Mouse (Mus musculus): Measurements from ENCODE around the gene Msmo1. TPM values are rescaled to one million over a fixed set of nuclear protein-coding genes. Genes with fewer than 3 reads are reported as not detected.
A peak's percentile ranks its signal among the peaks of the same experiment; 100 is the strongest.

Gene Msmo1
- total and polyA plus RNA-seq, 2 experiments from 2014 or later = 33.3 to 41.2 TPM

GRCm38 (mm10) chr8:64691591-64692401 is 41.8 kb downstream of the Msmo1 start:
- DNase-seq (ENCODE audit: low spot score) = no peak
- WGBS = 17% methylated on average over 16 of the region's 16 CpGs
- ATAC-seq (ENCODE audit: insufficient read depth, low read depth) = no peak
- peak overlapping the region; percentile 76 for H3K9ac ChIP-seq (replicated peaks; ENCODE audit: low read depth, low read length)
- no peaks in the 10 kb centered on the region for H3K36me3 ChIP-seq (replicated peaks; ENCODE audit: control insufficient read depth, insufficient read depth, low read length)
- H3K27me3 ChIP-seq (ENCODE audit: control insufficient read depth, insufficient read depth, low read length) = no peaks in the 10 kb centered on the region
- H3K9me3 ChIP-seq (replicated peaks; ENCODE audit: control insufficient read depth, low read length) = no peaks in the 10 kb centered on the region
- H3K4me3 ChIP-seq (ENCODE audit: low read depth, low read length) = peak overlapping the region; percentile 72
- H3K27ac ChIP-seq (ENCODE audit: low read depth) = peak overlapping the region; percentile 83; the same call in 1 of the 2 replicates
- peaks cover 7% of the 10 kb centered on the region; the same call in 1 of the 2 replicates for H3K4me1 ChIP-seq (ENCODE audit: control insufficient read depth, insufficient read depth)
- TF ChIP-seq EP300 (IDR thresholded peaks at IDR 0.05; ENCODE audit: low read depth) (no peak), CTCF (IDR thresholded peaks at IDR 0.05; ENCODE audit: low read depth) (no peak)
- H3K4me2 ChIP-seq (ENCODE audit: low read depth, low read length) = peak overlapping the region; percentile 93

- Histone ChIP-seq H3K36me3 (replicated peaks; ENCODE audit: control insufficient read depth, insufficient read depth, low read length) (no peaks in the 10 kb centered on the region), H3K4me2 (ENCODE audit: low read depth, low read length) (no peak overlapping the region; the same call in 1 of the 2 replicates), H3K9ac (replicated peaks; ENCODE audit: low read depth, low read length) (no peak overlapping the region), H3K27me3 (ENCODE audit: control insufficient read depth, insufficient read depth, low read length) (no peaks in the 10 kb centered on the region), H3K9me3 (replicated peaks; ENCODE audit: control insufficient read depth, low read length) (no peaks in the 10 kb centered on the region), H3K4me3 (ENCODE audit: low read depth, low read length) (peak overlapping the region; percentile 72; the same call in 1 of the 2 replicates), H3K27ac (ENCODE audit: low read depth) (no peak overlapping the region), H3K4me1 (ENCODE audit: control insufficient read depth, insufficient read depth) (peaks cover 7% of the 10 kb centered on the region; the same call in 1 of the 2 replicates)
- WGBS = 73% methylated on average over 6 of the region's 6 CpGs
- no peak for TF ChIP-seq EP300 (IDR thresholded peaks at IDR 0.05; ENCODE audit: low read depth)
- TF ChIP-seq CTCF (IDR thresholded peaks at IDR 0.05; ENCODE audit: low read depth) = no peak
- no peak for ATAC-seq (ENCODE audit: insufficient read depth, low read depth)
- no peak for DNase-seq (ENCODE audit: low spot score)
Observed at GRCm38 (mm10) chr8:64690845-64691244, 42.7 kb downstream of the Msmo1 start.

- WGBS = 75% methylated on average over 6 of the region's 6 CpGs
- no peaks in the 10 kb centered on the region for H3K36me3 ChIP-seq (replicated peaks; ENCODE audit: control insufficient read depth, insufficient read depth, low read length)
- no peak for DNase-seq (ENCODE audit: low spot score)
- H3K4me1 ChIP-seq (ENCODE audit: control insufficient read depth, insufficient read depth) = peaks cover 10% of the 10 kb centered on the region; the same call in 1 of the 2 replicates
- H3K9ac ChIP-seq (replicated peaks; ENCODE audit: low read depth, low read length) = no peak overlapping the region
- ATAC-seq (ENCODE audit: insufficient read depth, low read depth) = no peak
- no peak overlapping the region for H3K27ac ChIP-seq (ENCODE audit: low read depth)
- H3K9me3 ChIP-seq (replicated peaks; ENCODE audit: control insufficient read depth, low read length) = no peaks in the 10 kb centered on the region
- TF ChIP-seq CTCF (IDR thresholded peaks at IDR 0.05; ENCODE audit: low read depth) = no peak
- TF ChIP-seq EP300 (IDR thresholded peaks at IDR 0.05; ENCODE audit: low read depth) = no peak
- H3K4me2 ChIP-seq (ENCODE audit: low read depth, low read length) = no peak overlapping the region
- no peak overlapping the region for H3K4me3 ChIP-seq (ENCODE audit: low read depth, low read length)
- no peaks in the 10 kb centered on the region for H3K27me3 ChIP-seq (ENCODE audit: control insufficient read depth, insufficient read depth, low read length)
Observed at GRCm38 (mm10) chr8:64690306-64690705, 43.3 kb downstream of the Msmo1 start.

GRCm38 (mm10) chr8:64688741-64689140 is 44.9 kb downstream of the Msmo1 start:
- H3K27ac ChIP-seq (ENCODE audit: low read depth) = no peak overlapping the region; the same call in 1 of the 2 replicates
- ATAC-seq (ENCODE audit: insufficient read depth, low read depth) = no peak
- H3K9me3 ChIP-seq (replicated peaks; ENCODE audit: control insufficient read depth, low read length) = no peaks in the 10 kb centered on the region
- H3K4me2 ChIP-seq (ENCODE audit: low read depth, low read length) = no peak overlapping the region
- H3K4me3 ChIP-seq (ENCODE audit: low read depth, low read length) = no peak overlapping the region
- H3K4me1 ChIP-seq (ENCODE audit: control insufficient read depth, insufficient read depth) = peaks cover 10% of the 10 kb centered on the region; the same call in 1 of the 2 replicates
- DNase-seq (ENCODE audit: low spot score) = no peak
- H3K9ac ChIP-seq (replicated peaks; ENCODE audit: low read depth, low read length) = no peak overlapping the region
- H3K36me3 ChIP-seq (replicated peaks; ENCODE audit: control insufficient read depth, insufficient read depth, low read length) = no peaks in the 10 kb centered on the region
- no peak for TF ChIP-seq EP300 (IDR thresholded peaks at IDR 0.05; ENCODE audit: low read depth)
- no peak for TF ChIP-seq CTCF (IDR thresholded peaks at IDR 0.05; ENCODE audit: low read depth)
- 41% methylated on average over 4 of the region's 4 CpGs for WGBS
- no peaks in the 10 kb centered on the region for H3K27me3 ChIP-seq (ENCODE audit: control insufficient read depth, insufficient read depth, low read length)

- H3K9ac ChIP-seq (replicated peaks; ENCODE audit: low read depth, low read length) = no peak overlapping the region
- H3K4me2 ChIP-seq (ENCODE audit: low read depth, low read length) = no peak overlapping the region
- DNase-seq (ENCODE audit: low spot score) (peak; percentile 84), ATAC-seq (ENCODE audit: insufficient read depth, low read depth) (peak; percentile 42)
- peak overlapping the region; percentile 50 for H3K27ac ChIP-seq (ENCODE audit: low read depth)
- no peaks in the 10 kb centered on the region for H3K9me3 ChIP-seq (replicated peaks; ENCODE audit: control insufficient read depth, low read length)
- TF ChIP-seq EP300 (IDR thresholded peaks at IDR 0.05; ENCODE audit: low read depth) (no peak), CTCF (IDR thresholded peaks at IDR 0.05; ENCODE audit: low read depth) (no peak)
- no peaks in the 10 kb centered on the region for H3K36me3 ChIP-seq (replicated peaks; ENCODE audit: control insufficient read depth, insufficient read depth, low read length)
- WGBS = 12% methylated on average over 3 of the region's 3 CpGs
- H3K4me1 ChIP-seq (ENCODE audit: control insufficient read depth, insufficient read depth) = peaks cover 10% of the 10 kb centered on the region; the same call in 1 of the 2 replicates
- H3K27me3 ChIP-seq (ENCODE audit: control insufficient read depth, insufficient read depth, low read length) = no peaks in the 10 kb centered on the region
- H3K4me3 ChIP-seq (ENCODE audit: low read depth, low read length) = no peak overlapping the region
Observed at GRCm38 (mm10) chr8:64688161-64688560, 45.4 kb downstream of the Msmo1 start.
